Mouse (Mus musculus): ENCODE measurements around the gene Gtf3c6.
"Not testable (repeated sequence)": the region's sequence is repeated elsewhere in the genome, so short reads cannot be mapped to it uniquely, and the experiment has no call there.

Gene Gtf3c6

DNA sequence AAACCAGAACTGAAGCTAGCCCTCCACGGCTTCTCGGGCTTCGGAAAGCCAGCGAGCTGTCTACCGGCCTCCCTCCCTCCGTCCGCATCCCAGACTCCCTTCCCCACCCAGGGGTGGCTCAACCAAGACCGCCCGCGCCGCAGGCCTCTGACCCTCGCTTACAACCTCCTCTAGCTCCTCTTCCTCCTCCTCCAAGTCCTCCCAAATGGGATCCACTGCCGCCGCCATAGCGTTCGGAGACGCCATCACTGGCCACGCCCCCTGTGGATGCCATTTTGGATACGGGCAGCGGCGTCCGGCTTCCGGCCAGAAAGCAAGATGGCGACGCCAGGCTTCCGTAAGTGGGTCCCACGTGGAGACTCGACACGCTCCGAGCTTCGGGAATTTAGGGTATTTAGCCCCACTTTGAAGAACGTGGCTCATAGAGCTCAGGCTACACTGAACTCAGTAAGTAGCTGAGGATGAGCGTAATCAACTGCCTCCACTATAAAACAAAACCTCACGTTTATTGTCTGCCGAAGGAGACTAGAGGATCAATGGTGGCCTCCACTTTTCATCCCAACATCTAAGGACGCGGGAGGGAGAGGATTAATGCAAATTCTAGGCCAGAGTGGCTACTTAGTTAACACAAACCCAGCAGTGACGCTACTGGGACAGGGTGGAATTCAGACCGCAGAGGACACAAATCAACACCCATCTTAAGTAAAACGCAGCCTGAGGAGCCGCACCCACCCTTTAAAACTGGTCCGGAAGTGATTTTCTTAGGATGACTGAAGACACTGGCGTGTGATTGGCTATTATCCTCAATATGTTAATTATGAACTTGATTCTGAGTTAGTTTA lies at the start of gene Gtf3c6:
Gtf3c6 (minus strand) TSS at position 695 of the 842 bp plus-strand sequence.
- in situ Hi-C loops (cut with MboI; ENCODE audit: low pct_unique_long_range_greater_than_20kb in 1 of 2, low sequenced_read_pairs in 2 of 2, unreplicated experiment in 1 of 2) = loop anchor here in 1 of 2 experiments (5.0 kb wide), 1 partner anchor 265 kb away; no protein-coding TSS in a partner anchor

DNA sequence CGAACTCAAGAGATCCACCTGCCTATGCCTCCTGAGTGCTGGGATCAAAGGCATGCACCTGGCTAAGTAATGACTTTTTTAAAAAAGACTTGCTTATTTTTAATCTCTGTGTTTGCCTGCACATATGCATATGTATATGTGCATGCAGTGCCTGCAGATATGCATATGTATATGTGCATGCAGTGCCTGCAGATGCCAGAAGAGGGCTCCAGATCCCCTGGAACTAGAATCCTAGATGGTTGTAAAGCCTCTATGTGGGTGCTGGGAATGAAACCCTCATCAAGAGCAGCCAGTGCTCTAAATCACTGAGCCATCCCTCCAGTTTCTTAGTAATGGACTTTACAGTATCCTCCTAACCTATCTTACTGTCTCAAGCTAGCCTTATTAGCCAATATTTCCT lies 48.1 kb upstream of the Gtf3c6 start:
- in situ Hi-C loops (cut with MboI; ENCODE audit: low pct_unique_long_range_greater_than_20kb in 1 of 2, low sequenced_read_pairs in 2 of 2, unreplicated experiment in 1 of 2) = no loop called here

- in situ Hi-C loops (cut with MboI; ENCODE audit: low pct_unique_long_range_greater_than_20kb in 1 of 2, low sequenced_read_pairs in 2 of 2, unreplicated experiment in 1 of 2) = no loop called here
These were observed 44.5 kb upstream of the Gtf3c6 start, which contains the start of gene Amd1 for GRCm38 (mm10) chr10:40302140-40302985. Gene Amd1, minus strand, starts transcription at chr10:40302186.

- in situ Hi-C loops (cut with MboI; ENCODE audit: low pct_unique_long_range_greater_than_20kb in 1 of 2, low sequenced_read_pairs in 2 of 2, unreplicated experiment in 1 of 2) = not testable (repeated sequence)
These were observed 43.5 kb upstream of the Gtf3c6 start for GRCm38 (mm10) chr10:40301181-40302075.

DNA sequence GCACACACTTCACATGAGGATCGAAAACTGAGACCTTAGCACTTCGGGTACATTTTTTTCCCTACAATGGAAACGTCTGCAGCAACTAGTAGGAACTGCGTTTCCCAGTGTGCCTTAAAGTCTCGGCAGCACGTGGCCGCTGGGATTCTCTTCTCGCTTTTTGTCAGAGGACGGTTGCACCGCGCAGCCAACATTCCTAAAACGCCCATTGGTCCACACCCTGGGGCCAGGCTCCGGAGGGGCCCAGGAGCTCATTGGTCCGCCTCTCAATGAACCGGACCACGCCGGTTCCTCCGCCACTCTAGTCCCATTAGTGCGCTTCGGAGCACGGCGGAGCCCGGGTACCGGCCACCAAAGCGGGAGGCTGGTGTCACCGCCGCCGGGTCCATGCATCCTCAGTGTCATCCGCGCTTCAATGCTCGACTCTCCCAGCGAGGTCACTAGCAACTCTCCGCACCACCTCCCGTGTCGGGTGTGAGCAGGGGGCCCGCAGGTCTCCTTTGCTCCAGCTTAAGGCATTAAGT lies 42.8 kb upstream of the Gtf3c6 start:
- in situ Hi-C loops (cut with MboI; ENCODE audit: low pct_unique_long_range_greater_than_20kb in 1 of 2, low sequenced_read_pairs in 2 of 2, unreplicated experiment in 1 of 2) = no loop called here

GRCm38 (mm10) chr10:40292640-40293039 lies 34.7 kb upstream of the Gtf3c6 start:
- in situ Hi-C loops (cut with MboI; ENCODE audit: low pct_unique_long_range_greater_than_20kb in 1 of 2, low sequenced_read_pairs in 2 of 2, unreplicated experiment in 1 of 2) = no loop called here

- in situ Hi-C loops (cut with MboI; ENCODE audit: low pct_unique_long_range_greater_than_20kb in 1 of 2, low sequenced_read_pairs in 2 of 2, unreplicated experiment in 1 of 2) = no loop called here
These were observed 28.9 kb upstream of the Gtf3c6 start for GRCm38 (mm10) chr10:40286767-40287166.

DNA sequence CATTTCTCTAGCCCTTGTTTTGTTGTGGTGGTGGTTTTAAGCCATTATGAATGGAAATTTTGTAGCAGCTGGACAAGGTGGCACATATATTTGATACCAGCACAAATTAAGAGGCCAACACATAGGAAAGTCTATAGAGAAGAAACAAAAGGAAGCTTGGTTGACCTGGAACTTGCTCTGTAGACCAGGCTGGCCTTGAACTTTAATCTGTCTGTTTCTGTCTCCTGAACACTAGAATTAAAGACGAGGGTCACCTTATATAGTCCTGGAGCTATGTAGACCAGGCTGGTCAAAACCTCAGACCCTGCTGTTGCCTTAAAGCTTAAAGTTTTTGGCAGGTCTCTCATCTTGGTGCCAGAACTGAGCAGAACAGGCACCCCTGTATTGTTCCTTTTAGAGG lies 27.7 kb upstream of the Gtf3c6 start:
- in situ Hi-C loops (cut with MboI; ENCODE audit: low pct_unique_long_range_greater_than_20kb in 1 of 2, low sequenced_read_pairs in 2 of 2, unreplicated experiment in 1 of 2) = no loop called here

- in situ Hi-C loops (cut with MboI; ENCODE audit: low pct_unique_long_range_greater_than_20kb in 1 of 2, low sequenced_read_pairs in 2 of 2, unreplicated experiment in 1 of 2) = no loop called here
These were observed 27.1 kb upstream of the Gtf3c6 start for GRCm38 (mm10) chr10:40284997-40285396.

GRCm38 (mm10) chr10:40284179-40284831 lies 26.4 kb upstream of the Gtf3c6 start:
- in situ Hi-C loops (cut with MboI; ENCODE audit: low pct_unique_long_range_greater_than_20kb in 1 of 2, low sequenced_read_pairs in 2 of 2, unreplicated experiment in 1 of 2) = no loop called here

DNA sequence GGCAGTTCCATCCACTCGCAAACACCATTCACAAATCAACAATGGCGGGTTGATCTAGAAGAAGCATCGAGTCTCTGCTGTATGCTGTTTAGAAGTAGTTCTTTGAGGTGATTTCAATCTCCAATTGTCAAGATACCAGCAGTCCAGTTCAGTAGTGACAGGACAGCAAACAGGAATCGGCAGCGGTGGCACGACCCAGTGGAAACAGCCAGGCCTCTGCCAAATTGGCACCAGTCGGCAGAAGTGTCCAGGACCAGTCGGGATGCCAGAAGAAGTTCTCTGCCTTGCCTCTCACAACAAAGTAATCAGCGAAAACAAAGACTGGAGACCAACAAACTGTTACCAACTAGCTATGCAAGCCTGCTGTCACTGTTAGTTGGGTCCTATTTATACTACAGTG lies 25.7 kb upstream of the Gtf3c6 start:
- in situ Hi-C loops (cut with MboI; ENCODE audit: low pct_unique_long_range_greater_than_20kb in 1 of 2, low sequenced_read_pairs in 2 of 2, unreplicated experiment in 1 of 2) = no loop called here

DNA sequence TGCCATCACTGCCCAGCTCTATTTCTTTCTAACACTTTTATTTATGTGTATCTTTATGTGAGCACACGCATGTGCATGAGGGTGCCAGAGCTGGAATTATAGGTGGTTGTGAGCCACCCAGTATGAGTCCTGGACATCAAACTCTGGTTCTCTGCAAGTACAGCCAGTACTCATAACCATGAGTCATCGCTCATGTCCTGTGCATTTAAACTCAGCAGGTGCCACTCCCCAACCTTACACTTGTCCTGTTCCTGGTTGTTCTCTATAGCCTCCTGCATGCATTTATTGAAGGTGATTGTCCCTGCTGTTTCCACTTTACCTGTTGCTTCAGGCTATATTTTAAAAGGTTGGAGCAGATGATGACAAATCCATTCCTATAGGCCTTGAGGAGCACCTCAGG lies 23.7 kb upstream of the Gtf3c6 start:
- in situ Hi-C loops (cut with MboI; ENCODE audit: low pct_unique_long_range_greater_than_20kb in 1 of 2, low sequenced_read_pairs in 2 of 2, unreplicated experiment in 1 of 2) = no loop called here

GRCm38 (mm10) chr10:40278317-40278716 lies 20.4 kb upstream of the Gtf3c6 start:
- in situ Hi-C loops (cut with MboI; ENCODE audit: low pct_unique_long_range_greater_than_20kb in 1 of 2, low sequenced_read_pairs in 2 of 2, unreplicated experiment in 1 of 2) = no loop called here

DNA sequence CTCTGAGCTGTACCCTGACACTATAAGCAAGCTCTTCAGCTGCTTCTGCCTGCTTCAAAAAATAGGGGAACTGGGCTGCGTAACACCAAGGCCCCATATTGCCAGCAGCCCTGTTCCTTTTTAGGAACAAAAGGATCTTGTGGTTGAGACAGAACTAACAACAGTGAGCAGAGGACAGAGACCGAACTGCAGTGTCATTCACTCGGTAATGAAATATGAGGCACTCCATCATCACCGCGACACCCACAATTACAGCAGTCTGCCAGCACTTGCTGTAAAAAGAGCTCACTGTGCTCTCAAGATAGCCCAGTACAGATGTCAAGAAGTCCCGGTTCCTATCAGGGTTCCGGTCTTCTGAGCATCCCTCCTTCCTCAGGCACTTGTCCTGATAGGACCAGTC lies 18.1 kb upstream of the Gtf3c6 start:
- in situ Hi-C loops (cut with MboI; ENCODE audit: low pct_unique_long_range_greater_than_20kb in 1 of 2, low sequenced_read_pairs in 2 of 2, unreplicated experiment in 1 of 2) = no loop called here

- in situ Hi-C loops (cut with MboI; ENCODE audit: low pct_unique_long_range_greater_than_20kb in 1 of 2, low sequenced_read_pairs in 2 of 2, unreplicated experiment in 1 of 2) = no loop called here
These were observed 16.0 kb upstream of the Gtf3c6 start for GRCm38 (mm10) chr10:40273938-40274337.

DNA sequence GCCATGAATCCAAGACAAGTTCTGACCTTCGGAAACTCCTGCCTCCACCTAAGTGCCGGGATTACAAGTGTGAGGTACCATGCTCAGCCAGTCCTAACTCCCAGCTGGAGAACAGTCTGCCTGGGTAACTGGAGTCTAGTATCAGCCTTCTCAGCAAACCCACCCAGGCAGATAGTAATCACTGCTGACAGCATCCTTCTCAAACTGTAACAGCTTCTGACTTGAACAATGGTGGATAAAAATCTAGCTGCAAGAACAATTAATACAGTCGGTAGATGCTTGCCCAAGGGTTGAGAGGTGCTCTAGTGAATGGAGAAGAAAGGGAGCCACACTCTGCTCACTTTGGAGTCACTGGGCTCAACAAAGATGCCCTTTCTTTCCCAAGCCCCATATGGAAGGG lies 13.3 kb upstream of the Gtf3c6 start:
- in situ Hi-C loops (cut with MboI; ENCODE audit: low pct_unique_long_range_greater_than_20kb in 1 of 2, low sequenced_read_pairs in 2 of 2, unreplicated experiment in 1 of 2) = no loop called here

DNA sequence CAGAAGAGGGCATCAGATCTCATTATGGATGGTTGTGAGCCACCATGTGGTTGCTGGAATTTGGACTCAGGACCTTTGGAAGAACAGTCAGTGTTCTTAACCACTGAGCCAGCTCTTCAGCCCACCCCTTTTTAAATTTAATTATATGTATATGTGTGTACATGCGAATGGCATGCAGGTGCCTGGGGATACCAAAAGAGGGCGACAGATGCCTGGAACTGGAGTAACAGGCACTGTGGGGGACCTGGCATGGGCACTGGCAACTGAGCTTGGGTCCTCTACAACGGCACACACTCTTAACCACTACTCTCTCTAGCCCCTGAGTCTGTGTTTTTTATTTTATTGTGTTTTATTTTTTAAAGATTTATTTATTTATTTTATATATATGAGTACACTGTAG lies 7.0 kb upstream of the Gtf3c6 start:
- in situ Hi-C loops (cut with MboI; ENCODE audit: low pct_unique_long_range_greater_than_20kb in 1 of 2, low sequenced_read_pairs in 2 of 2, unreplicated experiment in 1 of 2) = loop anchor here in 1 of 2 experiments (5.0 kb wide), 1 partner anchor 257 kb away; no protein-coding TSS in a partner anchor

GRCm38 (mm10) chr10:40263691-40264090 lies 5.8 kb upstream of the Gtf3c6 start:
- in situ Hi-C loops (cut with MboI; ENCODE audit: low pct_unique_long_range_greater_than_20kb in 1 of 2, low sequenced_read_pairs in 2 of 2, unreplicated experiment in 1 of 2) = loop anchor here in 1 of 2 experiments (5.0 kb wide), 1 partner anchor 259 kb away; no protein-coding TSS in a partner anchor

All from mouse embryonic stem cell (cell line).